Mouse (Mus musculus): ENCODE results near the gene Mcm7. TPM values are rescaled to one million over a fixed set of nuclear protein-coding genes. Genes with fewer than 3 reads are reported as not detected.

Mcm7 gene
- total and polyA plus RNA-seq, 2 experiments from 2014 or later, result 43.0 to 58.8 TPM

DNA sequence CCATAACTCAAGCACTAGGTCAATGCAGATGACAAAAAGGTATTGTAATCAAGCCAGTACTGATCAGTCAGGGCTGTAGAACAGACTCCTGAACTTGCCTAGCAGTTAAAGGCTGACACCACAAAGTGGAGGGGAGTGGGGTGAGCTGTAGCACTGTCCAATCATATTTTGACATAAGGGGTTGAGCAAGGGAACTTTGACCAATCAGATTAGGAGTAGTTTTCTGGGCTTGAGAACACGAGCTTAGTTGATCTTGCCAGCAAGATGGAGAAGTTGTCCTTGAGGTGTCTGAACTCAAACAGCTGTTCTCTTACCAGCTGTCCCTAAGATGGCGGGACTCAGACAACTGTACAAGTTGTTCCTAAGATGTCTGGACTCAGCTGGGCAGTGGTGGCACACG is 995 bp upstream of the Mcm7 start:
- TF ChIP-seq CTCF (IDR thresholded peaks at IDR 0.05; ENCODE audit: low read depth), result no peak
- H3K9me3 ChIP-seq (ENCODE audit: low read length), result no peaks in the 10 kb centered on the region
- no peak for DNase-seq (ENCODE audit: low spot score)
- H3K4me2 ChIP-seq (ENCODE audit: low read depth, low read length), result no peak overlapping the region
- H3K4me1 ChIP-seq (ENCODE audit: insufficient read depth, low read length), result 0 out of 2 replicates have a peak, but pooled peaks cover 3% of the 10 kb centered on the region
- WGBS, result 75% methylated on average over 3 of the region's 3 CpGs
- ATAC-seq, result no peak
- H3K27ac ChIP-seq, result no peak overlapping the region
- no peak overlapping the region for H3K9ac ChIP-seq (replicated peaks; ENCODE audit: low read length)
- no peak overlapping the region for H3K4me3 ChIP-seq (ENCODE audit: low read length)
- H3K36me3 ChIP-seq (ENCODE audit: insufficient read depth, low read length), result peaks cover 21% of the 10 kb centered on the region
- H3K27me3 ChIP-seq (ENCODE audit: insufficient read depth, low read length), result no peaks in the 10 kb centered on the region

DNA sequence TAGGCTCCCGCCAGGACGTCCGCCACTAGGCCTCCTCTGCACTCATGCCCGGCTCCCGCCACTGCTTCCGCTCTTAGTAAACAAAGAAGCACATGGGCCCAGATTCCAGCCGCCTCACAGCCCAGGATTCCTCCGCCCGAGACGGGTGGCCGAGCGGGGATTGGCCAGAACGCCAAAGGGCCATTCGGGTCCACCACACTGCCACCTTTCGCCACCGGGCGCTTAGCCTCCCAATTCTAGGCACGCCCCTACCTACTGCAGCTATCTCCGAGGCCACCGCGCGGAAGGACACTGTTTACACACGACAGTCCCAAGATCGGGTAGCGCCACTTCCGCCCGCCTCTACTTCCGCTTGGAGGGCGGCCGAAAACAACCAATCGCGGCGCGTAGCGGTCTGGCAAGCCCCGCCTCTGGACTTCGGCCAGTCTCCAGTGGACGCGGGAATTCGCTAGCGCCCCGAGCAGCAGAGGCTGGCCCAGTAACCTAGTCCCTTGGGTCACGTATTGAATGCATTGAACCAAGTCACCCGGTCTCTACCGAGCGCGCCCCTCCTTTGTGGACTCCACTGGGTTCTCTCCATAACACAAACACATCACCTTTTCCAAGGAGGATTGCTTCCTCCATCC is 1.2 kb downstream of the Mcm7 start:
- Histone ChIP-seq H3K9ac (replicated peaks; ENCODE audit: low read length) (peak overlapping the region; percentile 69), H3K4me1 (ENCODE audit: insufficient read depth, low read length) (0 out of 2 replicates have a peak, but pooled peaks cover 3% of the 10 kb centered on the region), H3K9me3 (ENCODE audit: low read length) (no peaks in the 10 kb centered on the region), H3K4me2 (ENCODE audit: low read depth, low read length) (peak overlapping the region; percentile 96), H3K36me3 (ENCODE audit: insufficient read depth, low read length) (peaks cover 33% of the 10 kb centered on the region), H3K27me3 (ENCODE audit: insufficient read depth, low read length) (no peaks in the 10 kb centered on the region), H3K27ac (peak overlapping the region; percentile 82), H3K4me3 (ENCODE audit: low read length) (peak overlapping the region; percentile 66)
- ATAC-seq (peak; percentile 89), DNase-seq (ENCODE audit: low spot score) (peak; percentile 98)
- peak; percentile 57 for TF ChIP-seq CTCF (IDR thresholded peaks at IDR 0.05; ENCODE audit: low read depth)
- under 1% methylated on average over 47 of the region's 47 CpGs for WGBS

DNA sequence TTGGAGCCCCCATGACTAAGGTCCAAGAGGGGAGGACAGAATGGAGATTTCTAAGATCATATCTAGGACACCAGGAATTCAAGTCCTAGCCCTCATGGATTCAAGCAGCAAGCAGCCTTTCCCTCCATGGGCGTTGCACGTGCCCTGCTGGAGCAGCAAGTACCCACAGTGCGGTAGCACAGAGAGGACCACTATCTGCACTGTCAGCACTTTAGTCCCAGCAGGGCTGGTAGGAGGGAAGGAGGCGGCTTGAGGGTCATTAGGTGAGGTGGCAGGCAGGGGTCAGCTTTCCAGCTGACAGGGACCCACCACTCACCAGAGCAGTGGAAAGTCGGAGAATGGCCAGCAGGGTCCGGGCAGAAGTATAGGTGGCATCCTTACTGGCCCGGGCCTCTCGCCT is 6.6 kb downstream of the Mcm7 start:
- Histone ChIP-seq H3K9ac (replicated peaks; ENCODE audit: low read length) (no peak overlapping the region), H3K36me3 (ENCODE audit: insufficient read depth, low read length) (peaks cover 53% of the 10 kb centered on the region), H3K27me3 (ENCODE audit: insufficient read depth, low read length) (no peaks in the 10 kb centered on the region), H3K4me2 (ENCODE audit: low read depth, low read length) (no peak overlapping the region), H3K27ac (no peak overlapping the region), H3K9me3 (ENCODE audit: low read length) (no peaks in the 10 kb centered on the region), H3K4me3 (ENCODE audit: low read length) (no peak overlapping the region), H3K4me1 (ENCODE audit: insufficient read depth, low read length) (no peaks in the 10 kb centered on the region; the same call in 1 of the 2 replicates)
- 76% methylated on average over 8 of the region's 8 CpGs for WGBS
- TF ChIP-seq CTCF (IDR thresholded peaks at IDR 0.05; ENCODE audit: low read depth), result no peak
- no peak for DNase-seq (ENCODE audit: low spot score)
- ATAC-seq, result no peak

DNA sequence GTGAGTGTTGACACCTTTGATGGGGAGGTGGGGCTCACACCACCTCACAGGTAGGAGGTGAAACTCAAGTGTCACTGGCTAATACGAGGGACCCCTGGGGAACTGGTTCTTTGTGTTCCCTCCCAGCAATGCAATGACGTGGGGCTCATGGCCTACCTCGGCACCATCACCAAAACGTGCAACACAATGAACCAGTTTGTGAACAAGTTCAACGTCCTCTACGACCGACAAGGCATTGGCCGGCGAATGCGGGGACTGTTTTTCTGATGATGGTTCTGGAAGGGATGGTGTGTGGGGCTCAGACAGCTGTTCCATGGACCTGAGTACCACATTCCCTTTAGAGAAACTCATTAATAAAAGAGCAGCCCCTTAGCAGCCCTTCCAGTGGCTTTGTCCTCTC is 8.6 kb downstream of the Mcm7 start:
- TF ChIP-seq CTCF (IDR thresholded peaks at IDR 0.05; ENCODE audit: low read depth), result no peak
- 66% methylated on average over 10 of the region's 10 CpGs for WGBS
- H3K27ac ChIP-seq, result no peak overlapping the region
- no peak overlapping the region for H3K9ac ChIP-seq (replicated peaks; ENCODE audit: low read length)
- no peak overlapping the region for H3K4me3 ChIP-seq (ENCODE audit: low read length)
- DNase-seq (ENCODE audit: low spot score) (no peak), ATAC-seq (no peak)
- H3K4me1 ChIP-seq (ENCODE audit: insufficient read depth, low read length), result no peaks in the 10 kb centered on the region; the same call in 1 of the 2 replicates
- peaks cover 53% of the 10 kb centered on the region for H3K36me3 ChIP-seq (ENCODE audit: insufficient read depth, low read length)
- H3K27me3 ChIP-seq (ENCODE audit: insufficient read depth, low read length), result no peaks in the 10 kb centered on the region
- no peak overlapping the region for H3K4me2 ChIP-seq (ENCODE audit: low read depth, low read length)
- no peaks in the 10 kb centered on the region for H3K9me3 ChIP-seq (ENCODE audit: low read length)

DNA sequence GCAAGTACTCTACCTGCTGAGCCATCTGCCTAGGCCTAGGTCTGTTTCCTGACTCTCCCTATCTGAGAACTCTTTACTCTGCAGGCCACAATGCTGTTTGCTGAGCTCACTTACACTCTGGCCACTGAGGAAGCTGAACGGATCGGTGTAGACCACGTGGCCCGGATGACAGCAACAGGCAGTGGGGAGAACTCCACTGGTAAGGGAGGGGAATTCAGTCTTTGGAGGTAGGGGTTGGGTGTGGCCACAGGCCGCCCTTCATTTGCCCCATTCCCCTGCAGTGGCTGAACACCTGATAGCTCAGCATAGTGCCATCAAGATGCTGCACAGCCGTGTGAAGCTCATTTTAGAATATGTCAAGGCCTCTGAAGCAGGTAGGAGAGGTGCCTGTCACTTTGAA is 9.2 kb downstream of the Mcm7 start:
- Histone ChIP-seq H3K4me3 (ENCODE audit: low read length) (no peak overlapping the region), H3K27me3 (ENCODE audit: insufficient read depth, low read length) (no peaks in the 10 kb centered on the region), H3K4me2 (ENCODE audit: low read depth, low read length) (no peak overlapping the region), H3K4me1 (ENCODE audit: insufficient read depth, low read length) (no peaks in the 10 kb centered on the region; the same call in 1 of the 2 replicates), H3K36me3 (ENCODE audit: insufficient read depth, low read length) (peaks cover 49% of the 10 kb centered on the region), H3K9me3 (ENCODE audit: low read length) (no peaks in the 10 kb centered on the region), H3K9ac (replicated peaks; ENCODE audit: low read length) (no peak overlapping the region), H3K27ac (no peak overlapping the region)
- 67% methylated on average over 6 of the region's 6 CpGs for WGBS
- TF ChIP-seq CTCF (IDR thresholded peaks at IDR 0.05; ENCODE audit: low read depth), result no peak
- DNase-seq (ENCODE audit: low spot score), result no peak
- ATAC-seq, result no peak; the same call in 1 of the 2 replicates

DNA sequence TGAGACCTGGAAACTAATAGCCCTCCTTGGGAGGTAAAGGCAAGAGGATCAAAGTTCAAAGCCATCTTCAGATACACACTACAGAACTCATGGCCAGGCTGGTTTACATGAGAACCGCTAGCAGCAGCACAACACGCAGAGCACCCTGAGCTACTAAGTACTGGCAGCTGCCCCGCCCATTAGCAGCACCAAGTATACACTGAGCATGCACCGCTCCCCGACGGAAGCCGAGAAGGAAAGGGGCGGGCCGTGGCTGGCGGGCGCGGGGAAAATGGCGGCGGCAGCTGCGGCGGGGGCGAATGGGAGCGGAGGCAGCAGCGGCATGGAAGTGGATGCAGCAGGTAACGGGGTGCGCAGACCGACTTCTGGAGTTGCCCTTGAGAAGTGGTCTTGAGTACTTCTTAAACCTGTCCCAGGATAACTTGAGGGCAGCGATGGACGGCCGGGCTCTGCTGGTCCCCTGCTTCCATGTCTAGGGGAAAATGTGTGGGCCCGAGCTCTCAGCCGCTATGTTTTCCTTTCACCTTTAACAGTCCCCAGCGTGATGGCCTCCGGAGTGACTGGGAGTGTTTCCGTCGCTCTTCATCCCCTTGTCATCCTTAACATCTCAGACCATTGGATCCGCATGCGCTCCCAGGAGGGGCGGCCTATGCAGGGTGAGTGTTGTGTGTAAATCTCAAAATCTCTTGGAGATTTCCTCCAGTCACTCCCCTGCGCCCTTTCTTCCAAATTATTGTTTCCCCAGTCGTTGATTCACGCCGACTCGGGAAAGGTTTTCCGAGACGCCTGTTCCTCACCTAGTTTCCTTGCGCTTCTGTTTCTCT is 11.2 kb downstream of the Mcm7 start, which contains the start of gene Cops6:
Cops6 (plus strand) TSS at position 230 of the 824 bp plus-strand sequence.
- Histone ChIP-seq H3K9ac (replicated peaks; ENCODE audit: low read length) (peak within 1 kb of the TSS; percentile 66), H3K4me1 (ENCODE audit: insufficient read depth, low read length) (no peaks in the 10 kb centered on the region; the same call in 1 of the 2 replicates), H3K4me3 (ENCODE audit: low read length) (peak within 1 kb of the TSS; percentile 50), H3K36me3 (ENCODE audit: insufficient read depth, low read length) (peaks cover 30% of the 10 kb centered on the region), H3K4me2 (ENCODE audit: low read depth, low read length) (peak within 1 kb of the TSS; percentile 72), H3K27ac (peak within 1 kb of the TSS; percentile 45), H3K27me3 (ENCODE audit: insufficient read depth, low read length) (no peaks in the 10 kb centered on the region), H3K9me3 (ENCODE audit: low read length) (no peaks in the 10 kb centered on the region)
- WGBS, result under 1% methylated on average over 41 of the region's 42 CpGs
- ATAC-seq (peak; percentile 97), DNase-seq (ENCODE audit: low spot score) (peak; percentile 95)
- TF ChIP-seq CTCF (IDR thresholded peaks at IDR 0.05; ENCODE audit: low read depth), result peak; percentile 19
